Mouse (Mus musculus): ENCODE measurements around the gene Fxr2.

Gene Fxr2

GRCm38 (mm10) chr11:69632284-69633089 is at the start of gene Fxr2:
TSS of gene Fxr2 (plus strand) at chr11:69632990.
- peak; percentile 100 for DNase-seq

GRCm38 (mm10) chr11:69584008-69584407 is 48.8 kb upstream of the Fxr2 start:
- no peak for DNase-seq

DNA sequence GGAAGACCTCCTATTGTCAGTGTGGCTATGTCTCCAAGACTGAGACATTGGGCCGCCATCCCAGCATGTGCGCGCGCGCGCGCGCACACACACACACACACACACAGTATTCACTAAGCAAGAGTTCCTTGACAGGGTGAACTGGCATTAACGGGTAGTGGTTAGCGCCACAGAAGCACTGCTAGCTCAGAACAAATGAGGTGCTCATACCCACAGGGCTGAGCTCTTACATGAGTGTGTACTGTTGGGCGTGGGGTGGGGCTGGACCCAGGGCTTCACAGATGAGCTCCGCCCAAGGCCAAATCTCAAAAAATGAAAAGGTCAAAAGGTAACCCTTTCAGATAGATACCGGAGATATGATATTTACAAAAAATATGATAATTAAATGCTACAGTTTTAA is 47.9 kb upstream of the Fxr2 start:
- DNase-seq = no peak

- DNase-seq = no peak
These were observed 47.0 kb upstream of the Fxr2 start for GRCm38 (mm10) chr11:69585718-69586325.

GRCm38 (mm10) chr11:69589207-69589834 is 43.5 kb upstream of the Fxr2 start:
- no peak for DNase-seq

DNA sequence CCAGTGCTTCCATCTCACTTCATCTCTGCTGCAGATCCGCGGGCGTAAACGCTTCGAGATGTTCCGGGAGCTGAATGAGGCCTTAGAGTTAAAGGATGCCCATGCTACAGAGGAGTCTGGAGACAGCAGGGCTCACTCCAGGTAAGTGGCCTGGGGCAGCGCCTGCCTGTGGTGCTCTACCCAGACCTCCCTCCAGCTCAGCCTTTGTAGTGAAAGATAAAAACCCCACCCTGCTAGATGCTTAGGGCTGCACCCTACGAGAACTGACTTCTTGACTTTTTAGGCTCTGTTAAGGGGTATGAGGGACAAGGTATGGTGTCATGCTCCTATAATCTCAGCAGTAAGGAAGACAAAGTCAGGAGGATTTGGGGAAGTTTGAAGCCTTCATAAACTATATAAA is 42.2 kb upstream of the Fxr2 start:
- DNase-seq = no peak

- DNase-seq = no peak
These were observed 41.4 kb upstream of the Fxr2 start for GRCm38 (mm10) chr11:69591424-69591823.

GRCm38 (mm10) chr11:69591899-69592637 is 40.7 kb upstream of the Fxr2 start:
- DNase-seq = no peak

DNA sequence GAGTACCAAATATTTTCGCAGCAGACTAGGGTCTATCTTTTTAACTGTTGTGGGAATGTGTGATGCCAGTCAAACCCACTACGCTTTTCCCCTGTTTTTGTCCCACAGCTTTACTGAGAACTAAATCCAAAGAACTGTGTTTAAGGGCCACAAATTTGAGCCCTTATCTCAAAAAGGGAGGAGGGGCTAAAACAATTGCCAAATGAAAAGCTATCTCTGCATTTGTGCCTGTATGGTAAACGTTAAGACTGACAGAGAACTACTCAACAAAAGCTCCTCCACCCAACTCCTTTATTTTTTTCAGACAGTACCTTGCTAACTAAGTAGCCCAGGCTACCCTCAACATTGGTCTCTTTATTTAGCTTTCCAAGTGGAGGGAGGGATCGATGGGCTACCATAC is 40.0 kb upstream of the Fxr2 start:
- no peak for DNase-seq

DNA sequence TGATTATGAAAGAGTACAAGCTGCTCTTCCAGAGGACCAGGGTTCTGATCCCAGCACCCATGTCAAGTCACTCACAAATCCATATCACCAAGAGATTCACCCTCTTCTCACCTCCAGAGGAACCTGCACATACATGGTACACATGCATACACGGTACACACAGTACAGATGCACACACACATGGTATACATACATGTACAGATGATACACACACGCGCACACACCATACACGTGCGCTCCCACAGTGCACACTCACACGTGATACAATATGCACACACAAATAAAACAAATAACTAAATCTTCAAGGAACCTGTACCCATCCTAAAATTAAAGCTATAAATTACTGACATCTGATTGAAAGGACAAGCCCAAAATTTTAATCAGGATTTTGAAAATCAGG is 37.9 kb upstream of the Fxr2 start:
- no peak for DNase-seq

- DNase-seq = no peak
These were observed 33.4 kb upstream of the Fxr2 start for GRCm38 (mm10) chr11:69599436-69599835.

DNA sequence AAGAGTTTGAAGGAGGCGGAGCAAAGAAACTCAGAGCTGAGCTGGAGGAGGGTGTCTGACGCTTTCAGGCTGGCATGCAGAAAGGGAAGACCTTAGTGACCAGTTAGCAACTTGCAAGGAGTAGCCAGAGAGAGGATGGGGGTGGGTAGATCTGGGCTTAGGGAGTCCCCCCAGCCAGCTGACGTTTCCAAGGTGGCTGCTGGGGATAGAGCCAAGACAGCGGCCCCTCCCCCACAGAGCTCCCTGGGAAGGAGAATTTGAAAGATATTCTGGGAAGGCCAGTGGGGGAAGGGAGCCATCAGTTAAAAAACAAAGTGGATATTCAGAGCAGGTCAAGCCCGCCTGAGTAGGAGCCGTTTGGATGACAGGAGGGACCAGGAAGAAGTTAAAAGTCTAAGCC is 32.7 kb upstream of the Fxr2 start:
- no peak for DNase-seq

GRCm38 (mm10) chr11:69601768-69602167 is 31.0 kb upstream of the Fxr2 start:
- DNase-seq = no peak

- DNase-seq = no peak
These were observed 29.3 kb upstream of the Fxr2 start for GRCm38 (mm10) chr11:69603516-69603915.

- DNase-seq = no peak
These were observed 28.4 kb upstream of the Fxr2 start for GRCm38 (mm10) chr11:69604347-69604746.

DNA sequence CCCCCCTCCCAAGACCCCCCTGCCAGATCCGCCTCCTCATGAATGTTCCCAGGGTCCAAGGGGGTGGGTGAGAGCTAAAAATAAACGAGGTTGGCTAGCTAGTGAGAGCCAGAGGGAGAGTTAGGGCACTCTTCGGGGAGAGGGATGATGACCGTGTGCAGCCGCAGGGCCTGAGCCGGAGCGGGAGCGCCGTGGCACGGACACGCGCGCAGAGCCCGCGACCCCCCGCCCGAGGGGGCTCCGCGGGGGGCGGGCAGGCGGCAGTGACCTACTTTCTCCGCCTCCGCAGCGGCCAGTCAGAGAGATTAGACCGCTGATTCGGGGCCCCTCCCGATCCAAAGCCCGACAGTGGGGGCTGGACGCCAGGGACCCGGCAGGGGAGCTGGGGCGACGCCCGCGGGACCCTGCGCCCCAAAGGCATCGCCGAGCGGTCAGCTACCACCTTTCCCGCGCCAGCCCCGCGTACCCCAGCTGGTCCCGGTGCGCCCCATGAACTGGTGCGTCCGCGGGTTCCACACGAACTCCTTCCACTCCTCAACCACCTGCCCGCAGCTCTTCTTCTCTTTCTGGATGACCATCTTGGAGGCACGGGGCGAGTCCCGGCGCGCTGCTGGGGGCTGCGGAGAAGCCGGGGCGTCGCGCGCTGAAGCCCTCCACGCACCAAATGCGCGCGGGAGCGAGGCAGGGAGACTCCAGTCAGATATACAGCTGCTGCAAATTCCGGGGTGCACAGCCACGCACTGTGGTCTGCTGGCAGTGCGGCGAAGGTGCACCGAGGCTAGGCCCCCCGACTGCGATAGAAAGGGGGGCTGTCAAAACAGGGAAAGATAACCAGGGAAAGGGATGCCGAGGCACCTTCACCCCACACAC is 27.8 kb upstream of the Fxr2 start:
- peak; percentile 26 to 27 for DNase-seq

DNA sequence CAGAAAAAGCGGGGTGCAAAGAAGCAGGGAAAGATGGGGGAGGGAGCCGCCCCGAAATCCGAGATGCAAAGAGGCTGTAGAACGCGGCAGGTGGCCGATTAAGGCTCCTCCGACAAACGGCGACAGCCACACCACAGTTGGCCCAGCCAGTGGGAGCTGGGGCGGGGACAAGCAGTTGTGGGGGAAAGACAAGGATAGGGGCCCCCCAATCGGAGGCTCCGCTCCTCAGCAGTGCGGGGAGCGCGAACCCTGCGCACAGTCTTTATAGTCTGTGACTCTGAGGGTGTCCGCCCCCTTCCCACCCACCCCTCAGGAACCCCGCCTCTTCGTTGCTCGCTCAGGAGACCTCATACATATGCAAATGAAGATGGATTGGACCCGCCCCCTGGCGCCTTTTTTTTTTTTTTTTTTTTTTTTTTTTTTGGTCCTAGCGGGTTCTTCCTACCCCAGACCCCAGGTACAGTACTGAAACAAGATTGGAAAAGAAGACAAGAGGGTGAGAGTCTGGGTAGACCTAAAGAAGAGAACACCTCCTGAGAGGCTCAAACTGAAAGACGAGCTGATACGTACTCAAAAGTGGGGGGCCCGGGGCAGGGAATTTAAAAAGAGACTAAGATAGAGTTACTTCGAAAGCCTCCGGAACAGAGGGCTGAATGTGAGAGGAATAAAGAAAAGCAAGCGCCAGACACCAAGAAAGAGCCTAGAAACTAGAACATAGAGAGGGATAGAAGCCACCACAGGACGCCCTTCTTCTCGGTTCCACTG is 26.9 kb upstream of the Fxr2 start, which contains the start of gene Atp1b2:
Gene Atp1b2 (minus strand): TSS at position 217 of the 765 bp plus-strand sequence.
- DNase-seq = peak; percentile 58 to 67

DNA sequence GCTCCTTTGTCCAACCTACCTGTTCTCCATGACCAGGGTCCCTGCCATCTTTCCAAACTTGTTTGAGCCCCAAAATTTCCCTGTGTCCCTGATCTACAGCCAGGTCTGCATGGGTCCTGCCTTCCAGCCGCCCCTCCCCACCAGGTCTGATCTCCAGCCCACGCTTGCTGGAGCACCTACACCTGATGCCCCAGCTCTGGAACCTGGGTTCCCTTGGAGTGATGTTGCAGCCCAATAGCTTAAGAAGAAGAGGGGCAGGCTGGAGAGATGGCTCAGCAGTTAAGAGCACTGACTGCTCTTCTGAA is 26.3 kb upstream of the Fxr2 start:
- DNase-seq = no peak

GRCm38 (mm10) chr11:69606832-69607231 is 26.0 kb upstream of the Fxr2 start:
- DNase-seq = no peak

DNA sequence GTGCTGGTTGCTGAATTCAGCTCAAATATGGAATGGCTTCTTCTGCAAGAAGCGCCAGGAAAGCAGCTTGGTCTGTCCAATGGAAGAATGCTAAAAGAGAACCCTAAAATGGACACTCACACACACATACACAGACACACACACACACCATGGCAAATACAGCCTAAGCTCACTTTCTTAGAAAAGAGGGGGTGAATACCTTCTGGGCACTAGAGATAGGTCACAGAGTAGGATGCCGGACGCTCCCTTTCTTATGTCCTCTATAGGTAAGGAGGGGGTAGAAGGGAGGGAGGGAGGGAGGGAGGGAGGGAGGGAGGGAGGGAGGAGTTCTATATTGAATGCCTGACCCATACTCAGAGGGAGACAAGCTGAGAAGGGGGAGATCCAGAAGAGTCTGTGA is 24.3 kb upstream of the Fxr2 start:
- no peak for DNase-seq

DNA sequence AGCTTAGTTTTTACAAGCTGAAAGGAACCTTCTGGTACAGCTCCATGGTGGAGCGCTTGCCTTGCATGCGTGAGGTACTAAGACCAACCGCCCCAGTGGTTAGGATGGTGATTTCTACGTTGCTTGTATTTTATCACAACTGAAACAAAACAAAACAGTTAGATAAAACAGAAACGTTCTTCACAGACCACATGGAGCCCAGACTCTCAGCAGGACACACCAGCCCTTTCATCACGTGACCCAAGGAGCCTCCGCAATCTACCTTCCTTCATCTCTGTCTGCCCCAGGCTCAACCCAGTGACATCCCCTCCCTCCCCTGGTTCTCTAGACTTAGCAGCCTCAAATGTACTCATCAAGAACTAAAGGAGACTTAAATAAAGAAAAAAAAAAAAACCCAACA is 23.4 kb upstream of the Fxr2 start:
- no peak for DNase-seq

- no peak for DNase-seq
These were observed 21.9 kb upstream of the Fxr2 start for GRCm38 (mm10) chr11:69610899-69611298.
